Mouse (Mus musculus): ENCODE results near the gene Gpd1.

GRCm38 (mm10) chr15:99678063-99678800 lies 39.1 kb upstream of the Gpd1 start:
- TF ChIP-seq EP300 (IDR thresholded peaks at IDR 0.05; ENCODE audit: low read depth) (no peak), CTCF (IDR thresholded peaks at IDR 0.05; ENCODE audit: low read depth) (peak; percentile 28)
